Mouse (Mus musculus) ES-Bruce4 (cell line): ENCODE data around the gene Rpl37.

ENCODE experiments used
- CTCF ChIP-seq: IDR thresholded peaks from one replicate; pipeline ENCODE4 v1.8.1; 2011; ENCODE audit warnings: low read depth, low read length
- POLR2A ChIP-seq: IDR thresholded peaks from one replicate; pipeline ENCODE4 v1.8.1; 2011; ENCODE audit warnings: low read length; ENCODE audit not compliant: insufficient read depth

- TF ChIP-seq POLR2A (no peak), CTCF (peak; percentile 89)
These were observed 47.5 kb upstream of the Rpl37 start for GRCm38 (mm10) chr15:5068801-5069518.
